Mouse (Mus musculus): ENCODE data around the gene Taf1b. TPM values are rescaled to one million over a fixed set of nuclear protein-coding genes. Genes with fewer than 3 reads are reported as not detected.
"Not testable (repeated sequence)": the region's sequence is repeated elsewhere in the genome, so short reads cannot be mapped to it uniquely, and the experiment has no call there.

Gene Taf1b
- total and polyA plus RNA-seq, 2 experiments from 2014 or later = 33.6 to 35.3 TPM

GRCm38 (mm10) chr12:24484930-24485329 lies 13.2 kb upstream of the Taf1b start:
- WGBS = 92% methylated on average over 4 of the region's 4 CpGs
- TF ChIP-seq CTCF (IDR thresholded peaks at IDR 0.05; ENCODE audit: low read depth) = no peak
- ATAC-seq (no peak), DNase-seq (no peak)
- no peak overlapping the region for H3K27ac ChIP-seq (ENCODE audit: low read depth, low read length)
- no peaks in the 10 kb centered on the region for H3K27me3 ChIP-seq (ENCODE audit: insufficient read depth, low read length)
- no peaks in the 10 kb centered on the region for H3K4me1 ChIP-seq (ENCODE audit: insufficient read depth)
- no peaks in the 10 kb centered on the region for H3K9me3 ChIP-seq (ENCODE audit: low read length)
- H3K9ac ChIP-seq = no peak overlapping the region
- no peak overlapping the region for H3K4me2 ChIP-seq (ENCODE audit: low read depth)
- no peak overlapping the region for H3K4me3 ChIP-seq (ENCODE audit: low read depth, low read length)
- H3K36me3 ChIP-seq (ENCODE audit: insufficient read depth) = no peaks in the 10 kb centered on the region

- DNase-seq (no peak), ATAC-seq (no peak)
- Histone ChIP-seq H3K36me3 (ENCODE audit: insufficient read depth) (no peaks in the 10 kb centered on the region), H3K9me3 (ENCODE audit: low read length) (no peaks in the 10 kb centered on the region), H3K9ac (no peak overlapping the region), H3K27me3 (ENCODE audit: insufficient read depth, low read length) (no peaks in the 10 kb centered on the region), H3K27ac (ENCODE audit: low read depth, low read length) (no peak overlapping the region), H3K4me3 (ENCODE audit: low read depth, low read length) (no peak overlapping the region), H3K4me2 (ENCODE audit: low read depth) (no peak overlapping the region), H3K4me1 (ENCODE audit: insufficient read depth) (no peaks in the 10 kb centered on the region)
- TF ChIP-seq CTCF (IDR thresholded peaks at IDR 0.05; ENCODE audit: low read depth) = no peak
- 90% methylated on average over 1 of the region's 1 CpGs for WGBS
Observed at GRCm38 (mm10) chr12:24486882-24487281, 11.3 kb upstream of the Taf1b start.

- H3K9me3 ChIP-seq (ENCODE audit: low read length); H3K27me3 ChIP-seq (ENCODE audit: insufficient read depth, low read length); H3K9ac ChIP-seq; DNase-seq; H3K4me1 ChIP-seq (ENCODE audit: insufficient read depth); H3K27ac ChIP-seq (ENCODE audit: low read depth, low read length); ATAC-seq; H3K4me3 ChIP-seq (ENCODE audit: low read depth, low read length); H3K36me3 ChIP-seq (ENCODE audit: insufficient read depth); H3K4me2 ChIP-seq (ENCODE audit: low read depth): not testable (repeated sequence)
- 93% methylated on average over 3 of the region's 3 CpGs for WGBS
Observed at GRCm38 (mm10) chr12:24492507-24492906, 5.7 kb upstream of the Taf1b start.

GRCm38 (mm10) chr12:24493011-24493410 lies 5.1 kb upstream of the Taf1b start:
- Histone ChIP-seq H3K9me3 (ENCODE audit: low read length) (no peaks in the 10 kb centered on the region), H3K4me3 (ENCODE audit: low read depth, low read length) (no peak overlapping the region), H3K4me2 (ENCODE audit: low read depth) (peak overlapping the region; percentile 28; the same call in 1 of the 2 replicates), H3K36me3 (ENCODE audit: insufficient read depth) (no peaks in the 10 kb centered on the region), H3K27ac (ENCODE audit: low read depth, low read length) (no peak overlapping the region), H3K9ac (no peak overlapping the region), H3K4me1 (ENCODE audit: insufficient read depth) (no peaks in the 10 kb centered on the region), H3K27me3 (ENCODE audit: insufficient read depth, low read length) (no peaks in the 10 kb centered on the region)
- ATAC-seq (no peak), DNase-seq (no peak)
- TF ChIP-seq CTCF (IDR thresholded peaks at IDR 0.05; ENCODE audit: low read depth) = no peak
- WGBS = 59% methylated on average over 9 of the region's 9 CpGs

- Histone ChIP-seq H3K4me3 (ENCODE audit: low read depth, low read length) (no peak overlapping the region), H3K4me1 (ENCODE audit: insufficient read depth) (no peaks in the 10 kb centered on the region), H3K27ac (ENCODE audit: low read depth, low read length) (no peak overlapping the region), H3K9me3 (ENCODE audit: low read length) (no peaks in the 10 kb centered on the region), H3K27me3 (ENCODE audit: insufficient read depth, low read length) (no peaks in the 10 kb centered on the region), H3K36me3 (ENCODE audit: insufficient read depth) (no peaks in the 10 kb centered on the region), H3K4me2 (ENCODE audit: low read depth) (peak overlapping the region; percentile 28; the same call in 1 of the 2 replicates), H3K9ac (no peak overlapping the region)
- ATAC-seq (no peak), DNase-seq (no peak)
- TF ChIP-seq CTCF (IDR thresholded peaks at IDR 0.05; ENCODE audit: low read depth) = no peak
- WGBS = 49% methylated on average over 30 of the region's 30 CpGs
Observed at GRCm38 (mm10) chr12:24493412-24493811, 4.7 kb upstream of the Taf1b start.

GRCm38 (mm10) chr12:24494791-24495190 lies 3.4 kb upstream of the Taf1b start:
- DNase-seq; H3K4me1 ChIP-seq (ENCODE audit: insufficient read depth); H3K4me3 ChIP-seq (ENCODE audit: low read depth, low read length); ATAC-seq; H3K4me2 ChIP-seq (ENCODE audit: low read depth); H3K27ac ChIP-seq (ENCODE audit: low read depth, low read length); H3K27me3 ChIP-seq (ENCODE audit: insufficient read depth, low read length); H3K36me3 ChIP-seq (ENCODE audit: insufficient read depth); H3K9ac ChIP-seq; H3K9me3 ChIP-seq (ENCODE audit: low read length): not testable (repeated sequence)
- WGBS = 88% methylated on average over 2 of the region's 3 CpGs

- not testable (repeated sequence) for H3K27me3 ChIP-seq (ENCODE audit: insufficient read depth, low read length); H3K36me3 ChIP-seq (ENCODE audit: insufficient read depth); H3K9me3 ChIP-seq (ENCODE audit: low read length); H3K4me1 ChIP-seq (ENCODE audit: insufficient read depth); DNase-seq
- peak overlapping the region; percentile 56 for H3K4me2 ChIP-seq (ENCODE audit: low read depth)
- 3% methylated on average over 9 of the region's 9 CpGs for WGBS
- H3K9ac ChIP-seq = peak overlapping the region; percentile 87
- peak overlapping the region; percentile 64 for H3K4me3 ChIP-seq (ENCODE audit: low read depth, low read length)
- peak overlapping the region; percentile 73 for H3K27ac ChIP-seq (ENCODE audit: low read depth, low read length)
- peak; percentile 12 for ATAC-seq
Observed at GRCm38 (mm10) chr12:24498841-24499485, 804 bp downstream of the Taf1b start.

All from forebrain, postnatal 0 days (tissue).